Comparison of ENCODE assay signal across 28 mouse cellular contexts in the genomic region with DNA sequence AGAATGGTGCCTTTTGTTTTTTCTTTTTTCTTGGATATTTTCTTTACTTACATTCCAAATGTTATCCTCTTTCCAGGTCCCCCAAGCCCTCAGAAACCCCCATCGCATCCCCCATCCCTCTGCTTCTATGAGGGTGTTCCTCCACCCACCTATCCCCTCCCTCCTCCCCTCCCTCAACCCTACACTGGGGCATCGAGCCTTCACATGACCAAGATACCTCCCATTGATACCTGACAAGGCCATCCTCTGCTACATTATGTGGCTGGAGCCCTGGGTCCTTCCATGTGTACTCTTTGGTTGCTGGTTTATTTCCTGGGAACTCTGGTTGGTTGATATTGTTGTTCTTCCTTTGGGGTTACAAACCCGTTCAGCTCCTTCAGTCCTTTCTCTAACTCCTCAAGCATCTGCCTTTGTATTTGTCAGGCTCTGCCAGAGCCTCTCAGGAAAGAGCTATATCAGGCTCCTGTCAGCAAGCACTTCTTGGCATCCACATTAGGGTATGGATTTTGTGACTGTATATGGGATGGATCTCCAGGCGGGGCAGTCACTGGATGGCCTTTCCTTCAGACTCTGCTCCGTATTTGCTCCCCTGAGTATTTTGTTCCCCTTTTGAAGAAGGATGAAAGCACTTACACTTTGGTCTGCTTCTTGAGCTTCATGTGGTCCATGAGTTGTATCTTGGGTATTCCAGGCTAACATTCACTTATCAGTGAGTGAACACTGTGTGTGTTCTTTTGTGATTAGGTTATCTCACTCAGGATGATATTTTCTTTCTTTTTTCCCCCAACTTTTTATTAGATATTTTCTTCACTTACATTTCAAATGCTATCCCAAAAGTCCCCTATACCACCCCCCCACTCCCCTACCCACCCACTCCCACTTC. TPM values are rescaled to one million over a fixed set of nuclear protein-coding genes. Genes with fewer than 3 reads are reported as not detected.
A peak's percentile ranks its signal among the peaks of the same experiment; 100 is the strongest.
DNase-seq lines count a peak whose midpoint lies in the region; ATAC-seq and TF ChIP-seq lines count a peak whose summit lies in the region.
"Had no signal": no experiment of that assay in that cellular context is flagged by ENCODE, and none has a peak within 500 bp of the region (broad histone marks: within the 10 kb centered on the region; RNA-seq: fewer than 3 reads in every experiment).

No protein-coding gene starts in this region.

- H3K4me1 ChIP-seq in stomach, embryonic 15.5 days = no peaks in the 10 kb centered on the region
- H3K4me1 ChIP-seq in stomach, postnatal 0 days (replicated peaks; ENCODE audit: control insufficient read depth, insufficient read depth) = no peaks in the 10 kb centered on the region
- H3K4me1 ChIP-seq in erythroblast, embryonic 14.5 days (ENCODE audit: control insufficient read depth) = peaks cover 46% of the 10 kb centered on the region
- peaks cover 15 to 16% of the 10 kb centered on the region in 2 experiments for H3K4me1 ChIP-seq in liver, embryonic 14.5 days (replicated peaks; ENCODE audit: control insufficient read depth in 2 of 2, insufficient read depth in 2 of 2, low read length in 1 of 2)
- no peaks in the 10 kb centered on the region for H3K4me1 ChIP-seq in intestine, embryonic 15.5 days (replicated peaks)
- H3K4me1 ChIP-seq in intestine, embryonic 16.5 days (ENCODE audit: control insufficient read depth, insufficient read depth, low read length) = no peaks in the 10 kb centered on the region
- H3K4me1 ChIP-seq: forebrain, embryonic 10.5 days; heart, embryonic 13.5 days; hindbrain, embryonic 12.5 days; midbrain, embryonic 13.5 days had no signal

- no peak for TF ChIP-seq CTCF in stomach, postnatal 0 days (IDR thresholded peaks at IDR 0.05; ENCODE audit: low read depth)
- no peak for TF ChIP-seq CTCF in liver, embryonic 14.5 days (IDR thresholded peaks at IDR 0.05; ENCODE audit: low read depth)

- H3K4me2 ChIP-seq in stomach, embryonic 15.5 days = no peak overlapping the region
- no peak overlapping the region for H3K4me2 ChIP-seq in stomach, postnatal 0 days (replicated peaks; ENCODE audit: low read depth)
- peak overlapping the region; percentile 62 for H3K4me2 ChIP-seq in liver, embryonic 14.5 days (ENCODE audit: low read depth)
- no peak overlapping the region for H3K4me2 ChIP-seq in intestine, embryonic 15.5 days (replicated peaks)
- no peak overlapping the region for H3K4me2 ChIP-seq in intestine, embryonic 16.5 days (ENCODE audit: low read depth, low read length)
- H3K4me2 ChIP-seq: hindbrain, embryonic 12.5 days; midbrain, embryonic 13.5 days had no signal

- H3K27ac ChIP-seq in stomach, embryonic 15.5 days = no peak overlapping the region
- H3K27ac ChIP-seq in stomach, postnatal 0 days (replicated peaks) = no peak overlapping the region
- H3K27ac ChIP-seq in liver, embryonic 14.5 days = peak overlapping the region; percentile 52
- no peak overlapping the region for H3K27ac ChIP-seq in intestine, embryonic 15.5 days
- no peak overlapping the region for H3K27ac ChIP-seq in intestine, embryonic 16.5 days (ENCODE audit: low read length)
- H3K27ac ChIP-seq: forebrain, embryonic 10.5 days; heart, embryonic 13.5 days; hindbrain, embryonic 12.5 days; kidney, postnatal 0 days; midbrain, embryonic 13.5 days had no signal

- H3K36me3 ChIP-seq in stomach, embryonic 15.5 days = no peaks in the 10 kb centered on the region
- H3K36me3 ChIP-seq in stomach, postnatal 0 days (ENCODE audit: control insufficient read depth, insufficient read depth, low read length) = no peaks in the 10 kb centered on the region
- peaks cover 21% of the 10 kb centered on the region for H3K36me3 ChIP-seq in erythroblast, embryonic 14.5 days (ENCODE audit: control insufficient read depth)
- H3K36me3 ChIP-seq in liver, embryonic 14.5 days (replicated peaks; ENCODE audit: control insufficient read depth, insufficient read depth, low read depth) = no peaks in the 10 kb centered on the region
- no peaks in the 10 kb centered on the region for H3K36me3 ChIP-seq in intestine, embryonic 15.5 days
- no peaks in the 10 kb centered on the region for H3K36me3 ChIP-seq in intestine, embryonic 16.5 days (ENCODE audit: control insufficient read depth, insufficient read depth, low read length)
- H3K36me3 ChIP-seq: forebrain, embryonic 10.5 days; G1E; heart, embryonic 13.5 days; hindbrain, embryonic 12.5 days; midbrain, embryonic 13.5 days had no signal

- 71% methylated on average over 5 of the region's 5 CpGs for WGBS in stomach, embryonic 15.5 days
- 73% methylated on average over 5 of the region's 5 CpGs for WGBS in stomach, postnatal 0 days
- 46% methylated on average over 5 of the region's 5 CpGs for WGBS in liver, embryonic 14.5 days (ENCODE audit: insufficient replicate concordance)
- 78% methylated on average over 5 of the region's 5 CpGs for WGBS in intestine, embryonic 15.5 days
- 73% methylated on average over 5 of the region's 5 CpGs for WGBS in intestine, embryonic 16.5 days

- ATAC-seq in stomach, embryonic 15.5 days (ENCODE audit: insufficient read depth, low FRiP score, low read depth) = 0 out of 2 replicates have a peak, but pooled peaks have one; percentile 60
- ATAC-seq in stomach, postnatal 0 days (ENCODE audit: low FRiP score, low TSS enrichment) = no peak
- peak; percentile 96 for ATAC-seq in liver, embryonic 14.5 days (ENCODE audit: insufficient read depth)
- no peak for ATAC-seq in intestine, embryonic 15.5 days
- no peak for ATAC-seq in intestine, embryonic 16.5 days
- ATAC-seq: activated CD4-positive, CD25-positive, alpha-beta regulatory T cell, adult 4 months; forebrain, postnatal 0 days; midbrain, embryonic 13.5 days had no signal

- no peak for TF ChIP-seq EP300 in stomach, postnatal 0 days (optimal IDR thresholded peaks at IDR 0.05)
- TF ChIP-seq EP300 in liver, embryonic 14.5 days (IDR thresholded peaks at IDR 0.05; ENCODE audit: low read depth) = peak; percentile 89

- no peak overlapping the region for H3K9ac ChIP-seq in stomach, embryonic 15.5 days
- H3K9ac ChIP-seq in stomach, postnatal 0 days (ENCODE audit: low read length) = no peak overlapping the region
- H3K9ac ChIP-seq in liver, embryonic 14.5 days (replicated peaks) = peak overlapping the region; percentile 45
- no peak overlapping the region for H3K9ac ChIP-seq in intestine, embryonic 15.5 days
- H3K9ac ChIP-seq in intestine, embryonic 16.5 days (ENCODE audit: low read depth, low read length) = no peak overlapping the region
- H3K9ac ChIP-seq: forebrain, postnatal 0 days; heart, embryonic 13.5 days; hindbrain, embryonic 12.5 days; midbrain, embryonic 13.5 days had no signal

- no peak overlapping the region for H3K4me3 ChIP-seq in stomach, embryonic 15.5 days (replicated peaks)
- no peak overlapping the region for H3K4me3 ChIP-seq in stomach, postnatal 0 days (ENCODE audit: low read depth, low read length)
- peak overlapping the region; percentile 56 for H3K4me3 ChIP-seq in erythroblast, embryonic 14.5 days (replicated peaks)
- H3K4me3 ChIP-seq in liver, embryonic 14.5 days (ENCODE audit: insufficient read depth in 1 of 2, low read depth in 2 of 2, low read length in 2 of 2) = peak overlapping the region; percentile 29 to 31; a peak in 3 of 4 replicates
- H3K4me3 ChIP-seq in intestine, embryonic 15.5 days (replicated peaks) = no peak overlapping the region
- H3K4me3 ChIP-seq in intestine, embryonic 16.5 days (ENCODE audit: low read length) = no peak overlapping the region
- H3K4me3 ChIP-seq: forebrain, embryonic 10.5 days; heart, embryonic 13.5 days; hindbrain, embryonic 12.5 days; midbrain, embryonic 13.5 days had no signal

- DNase-seq in stomach, postnatal 0 days (ENCODE audit: low spot score) = no peak
- peak; percentile 53 to 66 (median 64) for DNase-seq in liver, embryonic 14.5 days (ENCODE audit: low read depth in 3 of 3, low spot score in 3 of 3)
- no peak for DNase-seq in kidney, postnatal 10 days
- DNase-seq: adrenal gland, adult 8-10 months; B cell, adult 2 months; cerebellum, adult 9-10 months; forebrain, postnatal 0 days; gastrocnemius, postnatal 36 days; heart, postnatal 14 days; kidney, adult 2 months; lung, adult 18-20 months; lung, postnatal 10 days; thymus, postnatal 14 days had no signal

- H3K27me3 ChIP-seq in stomach, embryonic 15.5 days (replicated peaks) = no peaks in the 10 kb centered on the region
- no peaks in the 10 kb centered on the region for H3K27me3 ChIP-seq in stomach, postnatal 0 days (ENCODE audit: control insufficient read depth, insufficient read depth, low read length)
- peaks cover 6% of the 10 kb centered on the region for H3K27me3 ChIP-seq in erythroblast, embryonic 14.5 days (ENCODE audit: control insufficient read depth)
- H3K27me3 ChIP-seq in liver, embryonic 14.5 days (ENCODE audit: control insufficient read depth, insufficient read depth, low read length) = no peaks in the 10 kb centered on the region
- H3K27me3 ChIP-seq in intestine, embryonic 15.5 days (replicated peaks) = no peaks in the 10 kb centered on the region
- H3K27me3 ChIP-seq in intestine, embryonic 16.5 days (replicated peaks; ENCODE audit: control insufficient read depth, insufficient read depth, low read length) = no peaks in the 10 kb centered on the region
- H3K27me3 ChIP-seq: CH12.LX; heart, embryonic 13.5 days; hindbrain, embryonic 12.5 days; midbrain, embryonic 13.5 days had no signal

- no peaks in the 10 kb centered on the region for H3K9me3 ChIP-seq in stomach, embryonic 15.5 days
- no peaks in the 10 kb centered on the region for H3K9me3 ChIP-seq in stomach, postnatal 0 days (ENCODE audit: control insufficient read depth, low read length)
- no peaks in the 10 kb centered on the region; the same call in 1 of the 2 replicates for H3K9me3 ChIP-seq in erythroblast, embryonic 14.5 days (ENCODE audit: control insufficient read depth, low read length)
- no peaks in the 10 kb centered on the region for H3K9me3 ChIP-seq in liver, embryonic 14.5 days (ENCODE audit: control insufficient read depth, low read length)
- no peaks in the 10 kb centered on the region for H3K9me3 ChIP-seq in intestine, embryonic 15.5 days
- H3K9me3 ChIP-seq in intestine, embryonic 16.5 days (ENCODE audit: control insufficient read depth, low read length) = no peaks in the 10 kb centered on the region
- H3K9me3 ChIP-seq: forebrain, embryonic 10.5 days; G1E; heart, embryonic 13.5 days; hindbrain, embryonic 12.5 days; midbrain, embryonic 13.5 days had no signal

RNA-seq across cellular contexts. Expression of a gene that starts 24.2 kb away (rescaled TPM):
- polyA plus RNA-seq in stomach, embryonic 15.5 days (2015; fragmentation: Nextera tagmentation; extraction: Ambion mirVana) = 0.22 and 0.39 TPM in 2 replicates
- polyA plus RNA-seq in stomach, postnatal 0 days (2015; fragmentation: Nextera tagmentation; extraction: Ambion mirVana) = 0.42 and 0.77 TPM in 2 replicates
- 0.31 and 1.1 TPM in 2 replicates for polyA plus RNA-seq in erythroblast, embryonic 14.5 days (2012)
- 3.2 and 4.6 TPM in 2 replicates for polyA plus RNA-seq in liver, embryonic 14.5 days (2012; rRNA removed)
- polyA plus RNA-seq in liver, embryonic 14.5 days (2014; fragmentation: Nextera tagmentation; extraction: Ambion mirVana) = 3.3 and 4.9 TPM in 2 replicates
- polyA plus RNA-seq in intestine, embryonic 15.5 days (2015; fragmentation: Nextera tagmentation; extraction: Ambion mirVana) = 0.16 and 0.51 TPM in 2 replicates
- polyA plus RNA-seq in intestine, embryonic 16.5 days (2015; fragmentation: Nextera tagmentation; extraction: Ambion mirVana) = 0.43 and 1.1 TPM in 2 replicates
- polyA plus RNA-seq: activated CD4-positive, CD25-positive, alpha-beta regulatory T cell, adult 4 months; embryonic facial prominence, embryonic 14.5 days; forebrain, postnatal 0 days; G1E; kidney, adult 2 months; kidney, postnatal 0 days; midbrain, embryonic 13.5 days had no signal

RNA-seq across cellular contexts. Expression of a gene that starts 44.6 kb away (rescaled TPM):
- 4.3 and 5.8 TPM in 2 replicates for polyA plus RNA-seq in stomach, embryonic 15.5 days (2015; fragmentation: Nextera tagmentation; extraction: Ambion mirVana)
- polyA plus RNA-seq in stomach, postnatal 0 days (2015; fragmentation: Nextera tagmentation; extraction: Ambion mirVana) = 0.12 TPM in 1 of 2 replicates, not detected in the other
- not detected in 2 replicates for polyA plus RNA-seq in erythroblast, embryonic 14.5 days (2012)
- not detected in 2 replicates for polyA plus RNA-seq in liver, embryonic 14.5 days (2012; rRNA removed)
- not detected in 2 replicates for polyA plus RNA-seq in liver, embryonic 14.5 days (2014; fragmentation: Nextera tagmentation; extraction: Ambion mirVana)
- polyA plus RNA-seq in intestine, embryonic 15.5 days (2015; fragmentation: Nextera tagmentation; extraction: Ambion mirVana) = 0.90 and 4.5 TPM in 2 replicates
- polyA plus RNA-seq in intestine, embryonic 16.5 days (2015; fragmentation: Nextera tagmentation; extraction: Ambion mirVana) = 2.3 and 4.0 TPM in 2 replicates
- polyA plus RNA-seq: activated CD4-positive, CD25-positive, alpha-beta regulatory T cell, adult 4 months; embryonic facial prominence, embryonic 14.5 days; forebrain, embryonic 10.5 days; forebrain, postnatal 0 days; G1E; heart, embryonic 13.5 days; hindbrain, embryonic 12.5 days; kidney, adult 2 months; kidney, postnatal 0 days; limb, embryonic 11.5 days; midbrain, embryonic 13.5 days; small intestine, adult 2 months had no signal

RNA-seq across cellular contexts. Expression of a gene that starts 58.1 kb away (rescaled TPM):
- 0.01 and 0.04 TPM in 2 replicates for polyA plus RNA-seq in stomach, embryonic 15.5 days (2015; fragmentation: Nextera tagmentation; extraction: Ambion mirVana)
- not detected in 2 replicates for polyA plus RNA-seq in stomach, postnatal 0 days (2015; fragmentation: Nextera tagmentation; extraction: Ambion mirVana)
- polyA plus RNA-seq in erythroblast, embryonic 14.5 days (2012) = not detected in 2 replicates
- polyA plus RNA-seq in liver, embryonic 14.5 days (2012; rRNA removed) = not detected in 2 replicates
- not detected in 2 replicates for polyA plus RNA-seq in liver, embryonic 14.5 days (2014; fragmentation: Nextera tagmentation; extraction: Ambion mirVana)
- polyA plus RNA-seq in intestine, embryonic 15.5 days (2015; fragmentation: Nextera tagmentation; extraction: Ambion mirVana) = not detected in 2 replicates
- polyA plus RNA-seq in intestine, embryonic 16.5 days (2015; fragmentation: Nextera tagmentation; extraction: Ambion mirVana) = 0.02 TPM in 1 of 2 replicates, not detected in the other
- polyA plus RNA-seq: activated CD4-positive, CD25-positive, alpha-beta regulatory T cell, adult 4 months; embryonic facial prominence, embryonic 14.5 days; forebrain, embryonic 10.5 days; forebrain, postnatal 0 days; G1E; heart, embryonic 13.5 days; hindbrain, embryonic 12.5 days; kidney, adult 2 months; kidney, postnatal 0 days; limb, embryonic 11.5 days; midbrain, embryonic 13.5 days; small intestine, adult 2 months had no signal

RNA-seq across cellular contexts. Expression of a gene that starts 58.4 kb away (rescaled TPM):
- polyA plus RNA-seq in stomach, embryonic 15.5 days (2015; fragmentation: Nextera tagmentation; extraction: Ambion mirVana) = 25.9 and 26.4 TPM in 2 replicates
- 21.2 and 22.2 TPM in 2 replicates for polyA plus RNA-seq in stomach, postnatal 0 days (2015; fragmentation: Nextera tagmentation; extraction: Ambion mirVana)
- polyA plus RNA-seq in erythroblast, embryonic 14.5 days (2012) = 1.8 and 2.4 TPM in 2 replicates
- polyA plus RNA-seq in liver, embryonic 14.5 days (2012; rRNA removed) = 11.0 and 12.7 TPM in 2 replicates
- polyA plus RNA-seq in liver, embryonic 14.5 days (2014; fragmentation: Nextera tagmentation; extraction: Ambion mirVana) = 5.9 and 7.4 TPM in 2 replicates
- polyA plus RNA-seq in intestine, embryonic 15.5 days (2015; fragmentation: Nextera tagmentation; extraction: Ambion mirVana) = 21.8 and 26.3 TPM in 2 replicates
- polyA plus RNA-seq in intestine, embryonic 16.5 days (2015; fragmentation: Nextera tagmentation; extraction: Ambion mirVana) = 8.5 and 9.7 TPM in 2 replicates
- polyA plus RNA-seq: activated CD4-positive, CD25-positive, alpha-beta regulatory T cell, adult 4 months had no signal

Comparison
In these comparisons a context has a peak if more than half of its experiments do, and no peak if none do; other contexts are left out.
1. ATAC-seq: peak in stomach, embryonic 15.5 days (single experiment) and liver, embryonic 14.5 days (single experiment); none in stomach, postnatal 0 days (single experiment), intestine, embryonic 15.5 days (single experiment) and intestine, embryonic 16.5 days (single experiment).
2. H3K4me3 ChIP-seq: peak in erythroblast, embryonic 14.5 days (single experiment) and liver, embryonic 14.5 days (2 of 2); none in stomach, embryonic 15.5 days (single experiment), stomach, postnatal 0 days (single experiment), intestine, embryonic 15.5 days (single experiment) and intestine, embryonic 16.5 days (single experiment).
3. DNase-seq: peak in liver, embryonic 14.5 days (3 of 3); none in stomach, postnatal 0 days (single experiment) and kidney, postnatal 10 days (single experiment).